Comparison of ENCODE assay signal across 9 mouse cellular contexts in genomic region chr13:38503137-38503849, GRCm38 (mm10). TPM values are rescaled to one million over a fixed set of nuclear protein-coding genes. Genes with fewer than 3 reads are reported as not detected.
A peak's percentile ranks its signal among the peaks of the same experiment; 100 is the strongest.
DNase-seq lines count a peak whose midpoint lies in the region; ATAC-seq lines count a peak whose summit lies in the region.
"Had no signal": no experiment of that assay in that cellular context is flagged by ENCODE, and none has a peak within 500 bp of the region (broad histone marks: within the 10 kb centered on the region; RNA-seq: fewer than 3 reads in every experiment).

No protein-coding gene starts in this region.

- no peaks in the 10 kb centered on the region for H3K27me3 ChIP-seq in hindbrain, embryonic 11.5 days (ENCODE audit: control insufficient read depth, insufficient read depth, low read length)
- H3K27me3 ChIP-seq in hindbrain, embryonic 13.5 days, result no peaks in the 10 kb centered on the region
- H3K27me3 ChIP-seq: liver, embryonic 13.5 days had no signal

- peak; percentile 27 for DNase-seq in hindbrain, embryonic 11.5 days (ENCODE audit: low spot score)
- DNase-seq in c-Kit-positive CD71-negative TER-119-negative erythroid progenitor cells, embryonic 14.5 days (ENCODE audit: low read depth), result peak; percentile 22
- peak; percentile 24 for DNase-seq in mesoderm, embryonic 11.5 days (ENCODE audit: low read depth, low spot score)
- no peak for DNase-seq in cerebellum, adult 11 months
- no peak for DNase-seq in layer of hippocampus, adult 11-12 months (ENCODE audit: low spot score)
- DNase-seq in left cerebral cortex, adult 9 months (ENCODE audit: low spot score in 2 of 2), result no peak
- DNase-seq: liver, embryonic 13.5 days had no signal

- no peaks in the 10 kb centered on the region for H3K4me1 ChIP-seq in hindbrain, embryonic 11.5 days (replicated peaks; ENCODE audit: control insufficient read depth, insufficient read depth, low read length)
- H3K4me1 ChIP-seq in hindbrain, embryonic 13.5 days (replicated peaks), result 0 out of 2 replicates have a peak, but pooled peaks cover 3% of the 10 kb centered on the region
- H3K4me1 ChIP-seq: liver, embryonic 13.5 days had no signal

- 87% methylated on average over 14 of the region's 14 CpGs for WGBS in hindbrain, embryonic 11.5 days
- WGBS in hindbrain, embryonic 13.5 days, result 83% methylated on average over 14 of the region's 14 CpGs

- no peaks in the 10 kb centered on the region for H3K36me3 ChIP-seq in hindbrain, embryonic 11.5 days (ENCODE audit: control insufficient read depth, insufficient read depth, low read length)
- peaks cover 92% of the 10 kb centered on the region for H3K36me3 ChIP-seq in hindbrain, embryonic 13.5 days

- no peak for ATAC-seq in hindbrain, embryonic 11.5 days (ENCODE audit: low FRiP score)
- ATAC-seq in hindbrain, embryonic 13.5 days (ENCODE audit: low FRiP score), result no peak
- ATAC-seq in CD4-positive, CD25-positive, alpha-beta regulatory T cell, adult 4 months, result peak; percentile 45

- no peak overlapping the region for H3K4me2 ChIP-seq in hindbrain, embryonic 11.5 days (replicated peaks; ENCODE audit: low read depth, low read length)
- H3K4me2 ChIP-seq in hindbrain, embryonic 13.5 days, result no peak overlapping the region
- H3K4me2 ChIP-seq: liver, embryonic 13.5 days had no signal

- no peaks in the 10 kb centered on the region for H3K9me3 ChIP-seq in hindbrain, embryonic 11.5 days (ENCODE audit: control insufficient read depth, low read length)
- H3K9me3 ChIP-seq in hindbrain, embryonic 13.5 days, result no peaks in the 10 kb centered on the region
- H3K9me3 ChIP-seq: liver, embryonic 13.5 days had no signal

- H3K4me3 ChIP-seq in hindbrain, embryonic 11.5 days (ENCODE audit: low read depth, low read length), result no peak overlapping the region
- H3K4me3 ChIP-seq in hindbrain, embryonic 13.5 days, result no peak overlapping the region
- H3K4me3 ChIP-seq: liver, embryonic 13.5 days had no signal

- H3K9ac ChIP-seq in hindbrain, embryonic 11.5 days (ENCODE audit: low read depth, low read length), result no peak overlapping the region
- no peak overlapping the region for H3K9ac ChIP-seq in hindbrain, embryonic 13.5 days
- H3K9ac ChIP-seq: liver, embryonic 13.5 days had no signal

- H3K27ac ChIP-seq in hindbrain, embryonic 11.5 days (ENCODE audit: low read depth, low read length), result no peak overlapping the region
- no peak overlapping the region for H3K27ac ChIP-seq in hindbrain, embryonic 13.5 days
- H3K27ac ChIP-seq: liver, embryonic 13.5 days had no signal

RNA-seq across cellular contexts. Expression of gene Txndc5, which starts 25.3 kb away (rescaled TPM):
- 118 and 138 TPM in 2 replicates for polyA plus RNA-seq in hindbrain, embryonic 11.5 days (2014; fragmentation: Nextera tagmentation; extraction: Ambion mirVana)
- polyA plus RNA-seq in hindbrain, embryonic 13.5 days (2015; fragmentation: Nextera tagmentation; extraction: Ambion mirVana), result 81.0 and 85.4 TPM in 2 replicates
- 10 to 100 TPM; 18.1 to 18.2 TPM for polyA plus RNA-seq in CD4-positive, CD25-positive, alpha-beta regulatory T cell, adult 4 months (2017; shearing (Covaris generic))

Comparison
In these comparisons a context has a peak if more than half of its experiments do, and no peak if none do; other contexts are left out.
1. DNase-seq: peak in hindbrain, embryonic 11.5 days (single experiment), c-Kit-positive CD71-negative TER-119-negative erythroid progenitor cells, embryonic 14.5 days (single experiment) and mesoderm, embryonic 11.5 days (single experiment); none in cerebellum, adult 11 months (single experiment), layer of hippocampus, adult 11-12 months (single experiment) and left cerebral cortex, adult 9 months (0 of 2).